Mouse (Mus musculus): ENCODE measurements around the gene Nuak2. TPM values are rescaled to one million over a fixed set of nuclear protein-coding genes. Genes with fewer than 3 reads are reported as not detected.
A peak's percentile ranks its signal among the peaks of the same experiment; 100 is the strongest.

The Nuak2 gene
- total RNA-seq, 2 experiments from 2014 or later: 0.62 to 1.6 TPM

DNA sequence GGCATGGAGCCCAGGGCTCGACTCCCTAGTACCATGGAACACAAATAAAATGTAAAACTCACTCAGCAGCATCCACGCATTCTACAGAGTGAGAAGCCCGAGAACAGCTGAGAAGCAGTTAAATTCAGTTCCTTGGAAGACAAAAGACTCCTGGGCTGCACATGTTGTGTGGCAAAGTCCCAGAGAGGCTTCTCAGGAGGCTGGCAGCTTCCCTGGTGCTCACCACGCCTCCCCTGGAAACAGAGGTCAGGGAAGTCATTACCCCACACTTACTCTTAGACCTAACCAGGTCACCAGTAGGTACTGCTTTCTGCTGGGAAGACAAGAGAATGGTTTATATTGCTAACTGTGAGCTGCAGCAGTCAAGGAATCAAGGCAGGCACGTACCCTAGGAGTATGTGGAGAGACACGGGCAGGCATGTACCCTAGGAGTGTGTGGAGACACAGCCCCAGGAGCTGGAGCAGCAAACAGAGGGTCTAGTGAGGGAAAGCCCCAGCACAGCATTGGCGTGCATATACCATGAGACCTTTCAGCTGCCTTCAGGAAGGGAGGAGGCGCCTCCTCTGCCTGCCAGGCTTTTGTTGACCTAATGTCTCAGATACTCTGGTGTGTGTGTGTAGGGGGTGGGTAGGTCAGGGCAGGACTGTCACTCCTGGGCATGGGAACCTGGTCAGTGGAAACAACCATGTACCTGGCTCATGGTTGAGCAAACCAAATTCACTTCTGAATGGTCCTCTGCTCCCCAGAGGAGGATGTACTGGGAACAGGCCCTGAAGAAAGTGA lies 55.6 kb downstream of the Nuak2 start:
- intact Hi-C loops (cut with DNase I): no loop called here
- no peak for DNase-seq (ENCODE audit: low spot score in 2 of 2)

DNA sequence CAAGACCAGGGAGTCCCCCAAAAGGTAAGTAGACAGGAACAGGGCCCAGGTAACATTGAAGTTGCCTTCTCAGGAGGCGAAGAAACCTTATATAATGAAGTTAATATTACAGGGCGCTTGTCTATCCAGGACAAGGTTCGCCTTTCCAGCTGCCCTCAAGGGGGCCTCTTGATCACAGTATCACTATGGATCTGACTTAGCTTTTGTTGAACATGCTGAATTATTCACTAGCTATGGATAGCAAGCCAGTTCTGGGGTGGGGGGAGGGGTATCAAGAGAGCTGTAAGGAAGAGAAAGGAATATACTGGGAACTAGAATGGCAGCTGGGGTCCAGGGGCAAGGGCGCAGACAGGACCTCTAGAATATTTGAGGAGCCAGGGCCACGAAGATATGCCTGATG lies 56.4 kb downstream of the Nuak2 start:
- no peak for DNase-seq (ENCODE audit: low spot score in 2 of 2)
- intact Hi-C loops (cut with DNase I): no loop called here

DNA sequence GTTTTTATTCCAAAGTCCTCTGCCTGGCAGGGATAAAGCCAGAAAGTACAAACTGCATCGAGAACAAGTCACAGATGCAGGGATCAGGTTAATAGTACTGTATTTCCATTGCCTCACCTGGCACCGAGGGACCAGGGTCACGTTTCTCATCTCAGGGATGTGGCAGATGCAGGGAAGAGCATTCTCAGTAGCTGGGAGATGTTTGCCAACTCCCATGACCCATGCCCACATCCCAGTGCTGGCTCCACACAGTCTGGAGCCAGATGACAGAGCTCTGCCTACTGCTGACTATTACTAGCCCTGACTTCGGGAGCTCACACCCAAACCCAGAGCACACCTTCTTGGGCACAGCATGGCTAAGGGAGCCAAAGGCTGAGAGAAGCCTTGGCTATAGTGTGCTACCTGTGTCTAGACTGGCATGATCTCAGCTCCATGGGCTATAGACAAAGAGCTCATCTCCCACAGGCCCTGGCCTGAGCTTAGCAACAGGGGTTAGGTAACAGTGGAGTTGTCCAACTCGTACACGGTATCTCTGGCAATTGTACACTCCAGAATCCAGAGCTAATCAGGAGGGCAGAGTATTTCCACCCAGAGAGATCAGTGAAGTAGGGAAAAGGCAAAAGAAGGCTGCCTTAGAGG lies 57.1 kb downstream of the Nuak2 start:
- intact Hi-C loops (cut with DNase I): no loop called here
- no peak for DNase-seq (ENCODE audit: low spot score in 2 of 2)

DNA sequence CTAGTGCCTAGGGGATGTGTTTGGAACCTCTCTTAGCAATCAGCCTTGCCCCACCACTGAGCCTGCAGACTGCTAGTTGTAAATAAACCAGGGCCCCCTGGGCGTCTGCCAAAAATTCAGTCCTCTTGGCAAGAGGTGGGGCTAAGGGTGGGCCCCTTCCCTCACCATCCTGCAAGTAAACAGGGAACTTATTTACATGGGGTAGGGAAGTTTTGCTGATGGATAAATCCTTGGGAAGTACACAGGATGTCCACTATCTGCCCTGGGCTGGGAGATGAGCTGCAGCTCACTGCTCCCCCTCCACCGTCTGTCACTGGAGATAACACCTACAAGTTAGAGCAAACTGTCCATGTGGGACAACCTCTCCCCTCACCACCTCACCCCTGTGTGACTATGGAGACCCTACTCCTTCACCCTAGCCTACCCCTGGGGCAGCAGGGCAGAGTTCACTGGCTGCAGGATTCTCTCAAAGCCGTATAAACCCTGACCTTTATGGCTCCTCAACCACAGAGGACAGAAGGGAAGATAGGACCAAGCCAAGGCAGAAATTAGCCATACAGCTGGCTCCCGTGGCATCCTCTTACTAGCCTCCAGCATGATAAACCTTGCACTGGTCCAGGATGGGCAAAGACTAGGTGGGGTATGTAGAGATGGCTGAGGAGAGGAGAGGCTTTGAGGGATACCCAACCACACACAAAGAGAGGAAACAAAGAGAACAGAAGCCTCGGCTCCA lies 58.4 kb downstream of the Nuak2 start:
- intact Hi-C loops (cut with DNase I): no loop called here
- DNase-seq (ENCODE audit: low spot score in 2 of 2): no peak

GRCm38 (mm10) chr1:132374873-132375244 lies 58.9 kb downstream of the Nuak2 start:
- no peak for DNase-seq (ENCODE audit: low spot score in 2 of 2)
- intact Hi-C loops (cut with DNase I): no loop called here

DNA sequence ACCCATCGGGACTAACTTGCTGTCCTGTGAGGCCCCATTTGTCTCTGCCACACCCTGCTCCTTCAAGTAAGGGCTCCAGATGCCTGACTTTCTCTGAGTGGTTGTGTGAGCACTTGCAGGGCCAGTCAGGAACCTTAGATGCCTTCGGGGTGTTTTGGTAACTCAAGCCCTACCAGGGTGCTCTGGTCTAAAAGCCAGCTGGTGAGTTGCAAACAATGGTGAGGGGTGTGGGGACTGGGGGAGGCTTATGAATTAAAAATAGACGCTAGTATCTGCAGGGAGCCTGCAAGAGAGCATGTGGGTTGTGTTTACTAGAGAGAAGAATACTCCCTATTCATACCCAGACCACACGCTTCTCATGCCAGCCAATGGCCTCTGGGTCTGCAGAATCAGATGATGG lies 59.3 kb downstream of the Nuak2 start:
- intact Hi-C loops (cut with DNase I): no loop called here
- no peak for DNase-seq (ENCODE audit: low spot score in 2 of 2)

DNA sequence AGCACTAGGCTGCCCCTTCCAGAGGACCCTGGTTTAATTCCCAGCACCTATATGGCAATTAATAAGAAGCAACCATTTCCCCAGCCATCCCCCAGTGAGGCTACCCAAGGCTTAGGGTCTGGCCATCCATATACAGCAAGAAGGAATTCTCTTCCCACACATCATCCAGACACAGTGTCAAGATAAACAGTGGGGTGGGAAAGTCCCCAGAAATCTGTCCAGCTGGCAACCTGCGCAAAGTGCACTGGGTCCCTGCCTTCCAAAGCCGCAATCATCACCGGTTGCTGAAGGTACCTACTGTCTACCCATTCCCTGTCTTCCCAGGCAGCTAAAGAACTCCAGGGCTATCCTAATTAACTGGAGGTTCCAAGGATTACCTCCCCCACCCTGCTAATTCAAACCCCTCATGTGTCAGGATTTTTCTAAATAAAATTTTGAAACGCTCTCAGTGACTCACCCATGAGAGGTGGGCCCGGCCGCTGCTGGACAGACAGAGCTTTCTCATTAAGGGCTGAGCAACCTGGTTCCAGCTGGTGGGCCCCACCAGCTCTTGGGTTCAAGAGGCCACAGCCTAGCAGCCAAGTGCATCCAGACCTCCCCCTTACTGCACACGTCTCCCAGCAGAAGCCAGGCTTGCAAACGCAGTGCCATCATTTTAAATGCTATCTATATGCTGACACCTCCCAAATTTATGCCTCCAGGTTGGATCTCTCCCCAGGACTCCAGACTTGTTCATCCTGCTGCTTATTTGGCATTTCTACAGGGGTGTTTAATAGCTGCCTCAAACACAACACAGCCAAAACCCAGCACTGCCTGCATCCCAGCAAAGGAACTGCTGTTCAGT lies 60.5 kb downstream of the Nuak2 start:
- DNase-seq (ENCODE audit: low spot score in 2 of 2): peak in 1 of 2 experiments; percentile 37
- intact Hi-C loops (cut with DNase I): no loop called here

- intact Hi-C loops (cut with DNase I): no loop called here
- no peak for DNase-seq (ENCODE audit: low spot score in 2 of 2)
Observed at GRCm38 (mm10) chr1:132377055-132377365, 61.1 kb downstream of the Nuak2 start.

DNA sequence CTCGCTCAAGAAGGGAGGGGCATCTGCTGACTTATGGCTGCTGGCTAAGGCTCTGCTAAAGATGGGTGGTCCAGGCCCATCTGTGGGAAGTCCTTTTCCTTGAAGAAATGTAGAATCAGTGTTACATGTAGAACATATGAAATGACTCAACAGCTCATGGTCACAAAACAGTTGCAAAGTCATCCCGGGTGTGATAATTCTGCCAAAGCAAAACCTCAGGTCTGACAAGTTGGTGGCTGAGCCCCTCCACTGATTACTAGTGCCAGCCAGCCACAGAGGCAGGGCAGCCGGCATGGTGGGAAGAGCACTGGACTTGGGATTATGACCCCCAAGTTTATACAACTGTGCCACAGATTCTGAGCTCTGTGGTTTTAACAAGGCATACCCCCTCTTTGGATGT lies 61.9 kb downstream of the Nuak2 start:
- no peak for DNase-seq (ENCODE audit: low spot score in 2 of 2)
- intact Hi-C loops (cut with DNase I): no loop called here

DNA sequence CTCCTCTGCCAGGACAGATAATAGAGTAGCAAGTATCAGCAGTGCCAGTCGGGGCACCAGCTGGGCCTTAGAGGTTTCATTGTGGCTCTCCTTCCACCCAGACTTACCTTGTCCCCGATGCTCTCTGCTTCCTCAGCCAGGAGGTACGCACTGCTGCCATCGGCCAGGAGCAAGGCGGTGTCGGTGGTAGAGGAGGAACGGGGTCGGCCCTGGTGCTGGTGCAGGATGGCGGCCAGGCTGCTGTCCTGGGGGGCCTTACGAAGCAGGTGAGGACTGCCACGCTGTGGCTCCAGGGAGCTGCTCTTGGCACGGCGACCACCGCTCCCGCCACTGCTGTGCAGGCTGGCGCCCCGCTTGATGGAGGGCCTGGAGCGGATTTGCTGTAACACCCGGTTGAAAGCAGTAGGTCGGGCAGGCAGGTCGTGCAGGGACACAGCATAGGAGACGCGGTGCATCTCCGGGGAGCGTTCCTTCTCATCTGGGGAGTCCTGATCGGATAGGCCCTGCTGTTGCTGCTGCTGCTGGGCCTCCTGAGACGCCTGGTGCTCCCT lies 64.7 kb downstream of the Nuak2 start:
- intact Hi-C loops (cut with DNase I): no loop called here
- DNase-seq (ENCODE audit: low spot score in 2 of 2): no peak

GRCm38 (mm10) chr1:132381929-132382328 lies 66.0 kb downstream of the Nuak2 start:
- no peak for DNase-seq (ENCODE audit: low spot score in 2 of 2)
- intact Hi-C loops (cut with DNase I): no loop called here

Other genes with a start within 250 kb of the Nuak2 start
- 100 to 1,000 TPM in 1 of 2 experiments, 10 to 100 TPM in 1; 77.5 to 101 TPM for gene Mfsd4a, start 248.1 kb upstream of the Nuak2 start, total RNA-seq (2021)
- gene Cdk18, start 176.4 kb upstream of the Nuak2 start, total RNA-seq (2021): 10 to 100 TPM; 29.6 to 31.5 TPM
- 1 to 10 TPM; 6.3 to 6.4 TPM for gene Lemd1, start 124.7 kb upstream of the Nuak2 start, total RNA-seq (2021)
- gene AC124108.1, start 124.7 kb upstream of the Nuak2 start, total RNA-seq (2021): 1 to 10 TPM; 5.4 to 6.2 TPM
- gene Gm10188, start 86.4 kb upstream of the Nuak2 start, total RNA-seq (2021): not detected
- gene Klhdc8a, start 17.5 kb upstream of the Nuak2 start, total RNA-seq (2021): 10 to 100 TPM; 11.0 to 13.6 TPM
- gene Tmcc2, start 75.2 kb downstream of the Nuak2 start, total RNA-seq (2021): 100 to 1,000 TPM; 171 to 173 TPM
- 10 to 100 TPM; 40.4 to 46.8 TPM for gene Dstyk, start 101.4 kb downstream of the Nuak2 start, total RNA-seq (2021)
- 10 to 100 TPM; 49.3 to 66.3 TPM for gene Rbbp5, start 161.2 kb downstream of the Nuak2 start, total RNA-seq (2021)
- 1 to 10 TPM; 3.1 to 4.3 TPM for gene Tmem81, start 190.1 kb downstream of the Nuak2 start, total RNA-seq (2021)
- gene Cntn2, start 227.1 kb downstream of the Nuak2 start, total RNA-seq (2021): 10 to 100 TPM; 81.8 to 82.9 TPM